Mouse (Mus musculus) macrophage (primary cell): Measurements from ENCODE around the gene Adora3. TPM values are rescaled to one million over a fixed set of nuclear protein-coding genes. Genes with fewer than 3 reads are reported as not detected.
A peak's percentile ranks its signal among the peaks of the same experiment; 100 is the strongest.

Experiments used
- H3K27ac ChIP-seq: fragments of 350-480 bp; formaldehyde crosslinking; 2 replicates; pipeline ENCODE4 v1.9.0; 2021
- H3K36me3 ChIP-seq: fragments of 350-480 bp; formaldehyde crosslinking; 2 replicates; pipeline ENCODE4 v1.9.0; 2021; ENCODE audit errors: inconsistent target
- H3K4me3 ChIP-seq: fragments of 350-480 bp; formaldehyde crosslinking; 2 replicates; pipeline ENCODE4 v1.9.0; 2021; ENCODE audit errors: inconsistent target
- H3K79me2 ChIP-seq: fragments of 350-480 bp; formaldehyde crosslinking; 2 replicates; pipeline ENCODE4 v1.9.0; 2021; ENCODE audit errors: inconsistent target
- WGBS: methylation state at CpG from one replicate; pipeline ENCODE4 v1.1.7; 2026; ENCODE audit warnings: inconsistent platforms; ENCODE audit not compliant: missing documents; 5-methylcytosine and 5-hydroxymethylcytosine counted together
- polyA plus RNA-seq: library from polyadenylated mRNA; stranded (reverse); fragments of 250-400 nt; gene quantifications from 3 replicates; pipeline ENCODE4 v1.2.4, GENCODE M21; 2018; ENCODE audit warnings: inconsistent platforms
- total RNA-seq, 78 experiments: library from RNA; depleted of rRNA; stranded (reverse); fragments of 250-400 nt; gene quantifications; 1 replicate in 9 of 78; 2 replicates in 24 of 78; 3 replicates in 43 of 78; 4 replicates in 2 of 78; pipeline ENCODE4 v1.2.4; 2018; ENCODE audit warnings: inconsistent platforms in 56 of 78

Adora3 gene
- 1 to 10 TPM in 6 of 26 experiments, under 1 TPM in 7, not detected in 13; 0.40 to 2.3 (median 0.98) TPM for total RNA-seq (2018; cell fraction: chromatin; rRNA removed)
- total RNA-seq (2018; cell fraction: cytosol; rRNA removed): 1 to 10 TPM in 11 of 26 experiments, under 1 TPM in 15; 0.24 to 2.1 (median 0.90) TPM
- 1 to 10 TPM in 15 of 26 experiments, under 1 TPM in 10, not detected in 1; 0.30 to 3.7 (median 1.2) TPM for total RNA-seq (2018; cell fraction: nucleus; rRNA removed)
- 0.30 to 1.9 TPM (median 1.1 TPM) in 3 replicates for polyA plus RNA-seq

GRCm38 (mm10) chr3:105870558-105870957, at the start of gene Adora3, which contains the start of gene Tmigd3:
Gene Adora3 (plus strand): TSS chr3:105870858.
Gene Tmigd3 (plus strand): TSS chr3:105870903.
- WGBS: 97% methylated on average over 3 of the region's 3 CpGs
- Histone ChIP-seq H3K27ac (no peak within 1 kb of the TSS), H3K4me3 (no peak within 1 kb of the TSS), H3K79me2 (no peaks in the 10 kb centered on the region), H3K36me3 (no peaks in the 10 kb centered on the region)

GRCm38 (mm10) chr3:105821504-105821903, 49.2 kb upstream of the Adora3 start:
- 100% methylated on average over 3 of the region's 3 CpGs for WGBS
- Histone ChIP-seq H3K36me3 (no peaks in the 10 kb centered on the region), H3K27ac (no peak overlapping the region), H3K4me3 (no peak overlapping the region), H3K79me2 (no peaks in the 10 kb centered on the region)

- Histone ChIP-seq H3K4me3 (no peak overlapping the region), H3K36me3 (no peaks in the 10 kb centered on the region), H3K27ac (no peak overlapping the region), H3K79me2 (no peaks in the 10 kb centered on the region)
Measured at GRCm38 (mm10) chr3:105823609-105824008, 47.0 kb upstream of the Adora3 start.

DNA sequence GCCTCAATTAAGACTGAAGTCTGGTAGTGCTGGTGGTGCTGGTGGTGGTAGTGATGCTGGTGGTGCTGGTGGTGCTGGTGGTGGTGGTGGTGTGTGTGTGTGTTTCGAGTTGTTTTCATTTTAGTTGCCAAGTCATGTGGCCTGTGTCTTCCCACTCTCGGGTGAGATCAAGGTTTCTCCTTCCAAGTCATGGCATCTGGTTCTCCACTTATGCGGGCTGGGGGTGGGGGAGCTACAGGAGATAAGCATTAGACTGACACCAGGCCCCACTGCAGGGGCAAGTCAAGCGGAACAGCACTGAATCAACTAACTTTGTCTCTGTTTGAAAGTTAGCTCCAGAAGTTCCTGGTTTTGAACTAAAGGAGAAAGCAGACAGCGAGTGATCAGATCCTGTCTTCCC, 46.6 kb upstream of the Adora3 start:
- Histone ChIP-seq H3K79me2 (no peaks in the 10 kb centered on the region), H3K27ac (no peak overlapping the region), H3K4me3 (no peak overlapping the region), H3K36me3 (no peaks in the 10 kb centered on the region)
- WGBS: 84% methylated on average over 5 of the region's 5 CpGs

DNA sequence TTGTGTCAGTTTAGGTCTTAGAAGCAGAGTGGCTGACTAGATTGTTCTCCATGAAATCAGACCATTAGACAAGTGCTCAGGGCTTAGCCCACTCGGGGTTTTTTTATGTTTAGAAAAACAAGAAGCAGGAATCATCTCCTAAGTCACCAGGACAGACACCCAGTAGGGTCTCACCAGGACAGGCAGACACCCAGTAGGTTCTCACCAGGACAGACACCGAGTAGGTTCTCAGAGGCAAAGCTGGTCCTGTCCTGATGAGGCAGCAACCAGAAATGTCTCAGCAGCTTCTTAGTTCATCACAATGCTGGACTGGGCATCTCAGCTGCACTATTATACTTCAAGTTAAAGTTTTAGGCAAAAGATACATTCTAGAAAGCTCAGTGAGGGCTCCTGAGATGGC, 46.0 kb upstream of the Adora3 start:
- H3K4me3 ChIP-seq: no peak overlapping the region
- H3K36me3 ChIP-seq: no peaks in the 10 kb centered on the region
- H3K27ac ChIP-seq: no peak overlapping the region
- 74% methylated on average over 2 of the region's 2 CpGs for WGBS
- H3K79me2 ChIP-seq: no peaks in the 10 kb centered on the region

DNA sequence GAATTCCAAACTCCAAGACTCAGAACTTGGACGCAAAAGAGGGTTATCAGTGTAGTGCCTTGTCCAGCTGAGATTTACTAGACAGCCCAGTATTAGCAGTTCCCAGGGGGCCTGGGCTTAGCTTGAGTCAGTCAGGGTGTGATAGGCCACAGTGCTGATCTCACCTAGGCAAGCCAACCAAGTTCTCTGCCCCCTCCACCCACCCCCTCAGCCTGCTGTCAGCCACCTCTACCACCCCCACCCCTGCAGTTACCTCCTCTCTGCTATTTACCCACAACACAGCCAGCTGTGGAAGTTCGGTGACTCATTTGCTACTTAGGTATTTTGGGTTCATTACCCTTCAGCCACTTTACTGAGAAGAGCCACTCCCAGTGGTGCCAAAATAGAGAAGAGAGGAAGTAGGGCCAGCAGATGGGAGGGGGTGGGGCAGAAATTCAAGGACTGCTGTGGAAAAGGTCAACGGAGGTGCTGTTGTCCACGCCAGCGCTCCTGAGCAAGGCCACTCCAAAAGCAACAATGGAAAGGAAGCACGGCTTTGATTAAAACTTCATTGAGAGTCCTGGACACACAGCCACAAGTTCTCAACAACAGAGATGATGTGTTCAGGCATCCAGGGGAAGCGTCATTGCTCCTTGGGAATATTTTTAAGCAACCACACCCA, 45.0 kb upstream of the Adora3 start:
- Histone ChIP-seq H3K36me3 (no peaks in the 10 kb centered on the region), H3K27ac (peak overlapping the region; percentile 21; the same call in 1 of the 2 replicates), H3K79me2 (no peaks in the 10 kb centered on the region), H3K4me3 (no peak overlapping the region)
- WGBS: 67% methylated on average over 6 of the region's 7 CpGs

DNA sequence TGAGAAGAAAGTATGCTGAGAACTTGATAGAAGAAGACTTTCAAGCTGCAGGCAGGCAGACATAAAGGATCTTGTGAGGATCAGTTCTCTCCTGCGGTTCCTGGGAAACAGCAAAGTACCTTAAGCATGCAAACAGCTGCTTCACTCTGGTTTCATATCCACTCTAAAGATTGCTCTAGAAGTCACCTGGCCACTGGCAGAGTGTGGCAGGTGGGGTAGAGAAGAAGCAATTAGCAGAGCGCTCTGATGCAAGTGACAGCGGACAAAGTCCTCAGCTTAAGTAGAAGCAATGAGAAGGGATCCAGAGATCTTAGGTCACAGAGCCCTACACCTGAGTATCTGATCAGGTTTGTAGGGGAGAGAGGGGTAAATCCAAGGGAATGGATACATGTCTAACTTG, 39.1 kb upstream of the Adora3 start:
- Histone ChIP-seq H3K36me3 (no peaks in the 10 kb centered on the region), H3K27ac (no peak overlapping the region), H3K4me3 (no peak overlapping the region), H3K79me2 (no peaks in the 10 kb centered on the region)
- whole genome bisulfite sequencing: 93% methylated on average over 3 of the region's 3 CpGs

DNA sequence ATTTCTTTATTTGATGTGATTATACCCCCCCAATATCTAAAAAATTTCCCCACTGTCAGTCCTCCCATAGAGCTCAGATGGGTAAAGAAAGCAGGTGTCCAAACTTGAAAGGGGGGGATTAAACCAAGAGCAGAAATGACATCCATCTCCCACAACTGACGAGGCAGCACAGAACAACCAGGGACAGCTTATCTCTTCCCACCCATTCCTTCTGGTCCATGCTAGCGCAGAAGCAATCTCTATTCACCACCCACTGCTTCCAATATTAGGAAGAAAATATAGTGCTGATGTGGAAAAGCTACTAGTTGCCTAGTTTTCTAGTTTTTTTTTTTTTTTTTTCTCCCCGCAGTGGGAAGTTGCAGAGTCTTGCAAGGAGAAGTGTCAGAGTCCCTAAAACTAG, 34.8 kb upstream of the Adora3 start:
- no peaks in the 10 kb centered on the region for H3K36me3 ChIP-seq
- WGBS: 76% methylated on average over 3 of the region's 3 CpGs
- H3K79me2 ChIP-seq: no peaks in the 10 kb centered on the region
- no peak overlapping the region for H3K4me3 ChIP-seq
- H3K27ac ChIP-seq: no peak overlapping the region

GRCm38 (mm10) chr3:105836883-105837282, 33.8 kb upstream of the Adora3 start:
- no peak overlapping the region for H3K4me3 ChIP-seq
- 95% methylated on average over 3 of the region's 3 CpGs for WGBS
- H3K36me3 ChIP-seq: no peaks in the 10 kb centered on the region
- no peak overlapping the region for H3K27ac ChIP-seq
- no peaks in the 10 kb centered on the region for H3K79me2 ChIP-seq

DNA sequence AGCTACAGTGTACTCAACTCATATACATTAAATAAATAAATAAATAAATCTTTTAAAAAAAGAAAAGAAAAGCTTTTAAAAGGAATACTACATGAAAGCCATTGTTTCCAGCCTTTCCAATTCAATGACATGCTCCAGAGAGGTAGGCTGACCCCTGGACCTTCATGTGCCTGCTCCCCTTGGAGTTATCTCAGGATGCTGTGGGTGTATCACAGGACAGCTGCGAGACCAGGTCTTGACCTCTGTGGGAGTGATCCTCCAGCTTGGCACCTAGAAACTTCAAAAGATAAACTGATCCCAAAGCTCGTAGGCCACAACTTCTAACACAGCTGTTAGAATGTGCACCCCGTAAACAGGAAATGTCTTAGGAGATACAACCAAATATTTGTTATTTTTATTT, 32.0 kb upstream of the Adora3 start:
- no peaks in the 10 kb centered on the region for H3K79me2 ChIP-seq
- WGBS: 100% methylated on average over 3 of the region's 3 CpGs
- no peaks in the 10 kb centered on the region for H3K36me3 ChIP-seq

GRCm38 (mm10) chr3:105839836-105840235, 30.8 kb upstream of the Adora3 start:
- Histone ChIP-seq H3K79me2 (no peaks in the 10 kb centered on the region), H3K36me3 (no peaks in the 10 kb centered on the region), H3K4me3 (no peak overlapping the region), H3K27ac (0 out of 2 replicates have a peak overlapping the region, but pooled peaks have one; percentile 15)
- 62% methylated on average over 4 of the region's 4 CpGs for WGBS

More for the DNA sequence above, 32.0 kb upstream of the Adora3 start:
- Histone ChIP-seq H3K27ac (no peak overlapping the region), H3K4me3 (no peak overlapping the region)

DNA sequence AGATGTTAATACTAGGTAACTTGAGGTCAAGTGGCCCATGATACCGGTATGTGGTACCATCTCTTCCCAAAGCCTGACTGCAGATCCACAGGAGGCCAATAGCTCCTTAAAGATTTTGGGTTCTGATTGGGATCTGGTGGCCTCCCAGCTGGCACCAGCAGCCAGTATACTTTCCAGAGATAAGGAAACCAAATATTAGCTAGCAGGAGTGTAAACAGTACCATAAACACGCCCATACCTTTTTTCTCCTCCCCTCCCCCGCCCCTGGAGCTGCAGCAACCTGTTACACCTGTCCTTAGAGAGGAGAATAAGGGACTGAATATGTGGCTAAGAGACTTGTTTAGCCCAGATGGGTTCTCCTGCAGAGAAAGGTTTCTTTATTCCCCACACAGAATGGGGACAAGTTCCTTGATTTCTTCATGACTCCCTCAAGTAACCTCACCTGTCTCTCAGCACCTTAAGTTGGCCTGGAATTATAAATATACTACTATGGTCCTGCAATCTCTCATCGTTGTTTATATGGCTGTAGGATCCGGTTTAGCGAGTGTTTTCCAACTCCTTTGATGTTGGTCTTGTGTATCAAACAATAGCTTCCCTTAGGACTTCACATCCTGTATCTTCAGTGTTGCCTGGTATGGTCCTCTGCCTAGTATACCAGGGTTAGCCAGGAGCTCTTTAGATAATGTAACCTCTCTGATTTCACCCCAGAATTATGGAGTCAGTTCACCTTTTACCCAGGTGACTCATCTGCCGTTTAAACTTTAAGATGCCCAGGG, 24.2 kb upstream of the Adora3 start:
- Histone ChIP-seq H3K4me3 (no peak overlapping the region), H3K27ac (no peak overlapping the region), H3K79me2 (no peaks in the 10 kb centered on the region), H3K36me3 (no peaks in the 10 kb centered on the region)
- WGBS: 81% methylated on average over 7 of the region's 7 CpGs

GRCm38 (mm10) chr3:105853781-105854180, 16.9 kb upstream of the Adora3 start:
- no peak overlapping the region for H3K27ac ChIP-seq
- no peak overlapping the region for H3K4me3 ChIP-seq
- 86% methylated on average over 7 of the region's 8 CpGs for WGBS
- no peaks in the 10 kb centered on the region for H3K36me3 ChIP-seq
- H3K79me2 ChIP-seq: no peaks in the 10 kb centered on the region

GRCm38 (mm10) chr3:105854786-105855185, 15.9 kb upstream of the Adora3 start:
- WGBS: 86% methylated on average over 4 of the region's 4 CpGs
- H3K36me3 ChIP-seq: no peaks in the 10 kb centered on the region
- H3K27ac ChIP-seq: no peak overlapping the region
- no peak overlapping the region for H3K4me3 ChIP-seq
- H3K79me2 ChIP-seq: no peaks in the 10 kb centered on the region

DNA sequence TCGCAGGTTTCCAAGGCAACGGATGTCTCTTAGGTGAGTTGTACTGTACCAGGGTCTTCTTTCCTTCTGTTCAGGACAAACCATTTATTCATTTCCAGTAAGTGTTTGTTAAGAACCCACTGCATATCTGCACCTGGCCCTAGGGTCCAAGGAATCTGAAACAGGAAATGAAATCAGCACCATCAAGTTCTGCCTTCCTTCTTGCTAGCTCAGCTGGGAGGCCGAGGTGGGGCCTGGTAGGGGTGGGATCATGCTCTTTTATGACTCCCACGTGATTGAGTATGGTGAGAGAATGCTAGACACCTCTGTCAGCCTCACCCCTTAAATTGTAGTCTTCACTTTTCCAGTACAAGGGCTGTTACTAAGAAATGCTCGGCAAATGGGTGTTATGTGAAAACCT, 13.1 kb upstream of the Adora3 start:
- WGBS: 53% methylated on average over 5 of the region's 5 CpGs
- Histone ChIP-seq H3K36me3 (no peaks in the 10 kb centered on the region), H3K4me3 (no peak overlapping the region), H3K27ac (no peak overlapping the region), H3K79me2 (no peaks in the 10 kb centered on the region)
